Mouse (Mus musculus) left cerebral cortex, adult 18-20 months (tissue): ENCODE data around the gene Fbxo22. TPM values are rescaled to one million over a fixed set of nuclear protein-coding genes. Genes with fewer than 3 reads are reported as not detected.
"Not testable (repeated sequence)": the region's sequence is repeated elsewhere in the genome, so short reads cannot be mapped to it uniquely, and the experiment has no call there.

Experiments
- DNase-seq, 2 experiments: peaks; one replicate each; pipeline ENCODE4 v3.0.0; 2021 to 2022; ENCODE audit warnings: low spot score in 2 of 2, mixed read lengths in 1 of 2
- long read RNA-seq, 2 experiments: library from polyadenylated mRNA; stranded (forward); transcript quantifications; one replicate each; pipeline ENCODE4 v2.0.0; 2021
- total RNA-seq, 2 experiments: library from RNA; stranded (reverse); gene quantifications; 2 replicates each; pipeline ENCODE4 v1.2.3; 2021

Gene Fbxo22
- total RNA-seq, result 10 to 100 TPM; 43.9 to 45.7 TPM
- long read RNA-seq, experiment 1, transcript Fbxo22-201 (7 exons, 2,112 nt), result major isoform, 78 of 93 reads
- long read RNA-seq, experiment 1, partial matches to known transcripts, result 5 of 93 reads
- long read RNA-seq, experiment 1, other reads (novel, unspliced or antisense), result 6 of 93 reads
- long read RNA-seq, experiment 2, transcript Fbxo22-201 (7 exons, 2,112 nt), result major isoform, 49 of 57 reads
- long read RNA-seq, experiment 2, partial matches to known transcripts, result 1 of 57 reads
- long read RNA-seq, experiment 2, other reads (novel, unspliced or antisense), result 5 of 57 reads

GRCm38 (mm10) chr9:55208790-55209481 is at the start of gene Fbxo22:
Gene Fbxo22 (plus strand): TSS chr9:55208925.
- DNase-seq, result peak; percentile 82 to 88

DNA sequence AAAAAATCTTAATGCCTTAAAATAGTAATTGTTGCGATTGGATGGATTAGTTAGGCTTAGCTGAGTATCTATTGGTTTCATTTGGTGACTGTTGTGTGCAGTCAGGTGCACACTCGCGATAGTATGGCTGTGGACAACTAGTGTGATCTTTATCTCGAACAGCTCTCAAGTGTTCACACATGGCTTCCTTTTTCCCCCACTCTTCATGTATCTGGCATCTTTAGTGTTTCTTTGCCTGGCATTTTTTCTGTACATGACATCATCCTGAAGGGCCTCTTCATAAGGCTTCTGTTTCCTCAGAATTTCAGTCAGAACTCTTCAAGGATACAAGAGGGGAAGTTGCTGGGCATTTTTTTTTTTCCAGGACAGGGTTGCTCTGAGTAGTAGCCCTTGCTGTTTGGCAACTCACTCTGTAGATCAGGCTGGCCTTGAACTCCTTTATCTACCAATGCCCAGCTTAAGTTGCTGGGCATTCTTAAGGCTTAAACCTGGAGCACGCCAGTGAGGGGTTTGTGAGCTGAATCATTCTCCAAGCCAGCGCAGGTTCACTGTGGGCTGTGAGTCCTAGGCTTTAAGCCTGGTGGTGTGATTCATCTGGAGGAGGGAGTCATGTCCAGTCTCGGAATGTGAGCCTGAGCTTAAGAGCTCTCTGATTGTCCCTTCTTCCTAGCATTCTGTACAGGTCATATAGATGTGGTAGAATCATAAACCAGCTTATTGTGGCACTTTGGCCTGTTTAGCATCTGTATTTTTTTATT is 37.9 kb upstream of the Fbxo22 start:
- peak in 1 of 2 experiments; percentile 8 for DNase-seq

DNA sequence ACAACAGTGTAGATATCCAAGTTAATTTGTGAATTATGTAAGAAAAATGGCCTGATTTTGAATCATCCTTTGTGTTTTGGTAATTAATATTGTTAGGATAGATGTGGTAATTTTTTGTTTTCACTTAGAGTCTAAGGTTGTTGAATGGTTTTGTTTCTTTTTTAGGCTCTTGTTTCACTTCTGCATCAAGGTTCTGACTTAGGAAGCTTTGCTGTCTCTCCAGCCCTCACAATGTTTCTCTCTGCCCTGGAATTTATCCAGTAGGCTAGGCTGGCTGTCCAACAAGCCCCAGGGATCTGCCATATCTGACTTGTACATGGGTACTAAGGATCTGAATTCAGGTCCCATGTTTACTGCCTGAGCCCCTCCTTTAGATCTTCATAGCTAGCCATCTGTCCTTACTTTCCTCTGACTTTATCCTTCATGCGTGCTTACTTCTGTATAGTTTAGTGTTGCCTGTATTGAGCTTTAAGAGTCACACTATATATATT is 36.5 kb upstream of the Fbxo22 start:
- no peak for DNase-seq

DNA sequence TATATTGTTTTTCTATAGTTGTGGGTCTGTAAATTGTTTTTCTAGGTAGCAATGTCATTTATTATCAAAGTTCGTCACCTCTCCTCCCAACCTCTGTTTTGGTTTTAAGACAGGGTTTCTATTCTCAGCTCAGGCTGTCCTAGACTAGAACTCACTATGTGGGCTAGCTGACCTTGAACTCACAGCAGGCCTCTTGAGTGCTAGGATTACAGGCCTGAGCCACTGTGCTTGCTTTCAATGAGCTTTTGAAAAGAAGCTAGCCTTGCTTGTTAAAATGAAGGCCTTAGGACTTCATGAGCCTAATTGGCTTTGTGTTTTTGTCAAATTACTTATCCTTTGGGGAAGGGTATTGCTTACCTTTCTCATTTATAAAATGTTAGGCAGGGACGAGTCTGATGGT is 34.5 kb upstream of the Fbxo22 start:
- DNase-seq, result no peak

GRCm38 (mm10) chr9:55195876-55196275 is 12.8 kb upstream of the Fbxo22 start:
- no peak for DNase-seq

DNA sequence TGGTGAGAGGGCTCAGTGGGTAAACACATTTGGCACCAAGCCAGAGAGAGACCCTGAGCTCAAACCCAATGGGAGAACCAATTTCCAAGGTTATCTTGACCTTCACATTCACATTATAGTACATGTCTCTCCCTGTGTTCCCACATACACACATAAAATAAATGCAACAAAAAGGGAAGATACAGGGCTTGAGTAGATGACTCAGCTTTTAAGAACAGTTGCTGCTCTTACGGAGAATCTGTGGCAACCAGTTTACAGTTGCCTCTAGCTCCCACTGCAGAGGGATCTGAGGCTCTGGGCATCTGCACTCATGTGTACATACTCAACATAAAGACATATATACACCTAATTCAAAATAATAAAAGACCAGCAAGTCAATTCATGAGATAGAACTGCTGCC is 10.5 kb upstream of the Fbxo22 start:
- DNase-seq, result no peak

- DNase-seq, result peak; percentile 21 to 29
Measured at GRCm38 (mm10) chr9:55199348-55199747, 9.4 kb upstream of the Fbxo22 start.

GRCm38 (mm10) chr9:55208458-55208789 is 301 bp upstream of the Fbxo22 start:
- no peak for DNase-seq

DNA sequence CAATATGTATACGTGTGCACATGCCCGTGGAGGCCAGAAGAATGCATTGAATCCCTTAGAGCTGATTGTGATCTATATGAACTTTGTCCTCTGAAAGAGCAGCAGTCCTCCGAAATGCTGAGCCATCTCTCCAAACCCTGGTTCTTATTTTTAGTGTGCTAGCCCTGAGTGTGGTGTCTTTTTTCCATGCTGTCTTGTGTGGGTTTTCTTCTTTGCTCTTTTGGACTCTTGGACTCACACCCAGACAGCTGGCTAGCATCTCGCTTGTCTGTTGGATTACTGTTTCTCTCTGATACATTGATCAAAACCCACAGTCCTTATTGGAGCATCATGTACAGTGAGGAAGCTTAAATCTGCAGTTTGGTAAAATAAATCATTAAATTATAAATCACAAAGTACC is 2.9 kb downstream of the Fbxo22 start:
- DNase-seq, result no peak

GRCm38 (mm10) chr9:55213396-55213795 is 4.7 kb downstream of the Fbxo22 start:
- no peak for DNase-seq

DNA sequence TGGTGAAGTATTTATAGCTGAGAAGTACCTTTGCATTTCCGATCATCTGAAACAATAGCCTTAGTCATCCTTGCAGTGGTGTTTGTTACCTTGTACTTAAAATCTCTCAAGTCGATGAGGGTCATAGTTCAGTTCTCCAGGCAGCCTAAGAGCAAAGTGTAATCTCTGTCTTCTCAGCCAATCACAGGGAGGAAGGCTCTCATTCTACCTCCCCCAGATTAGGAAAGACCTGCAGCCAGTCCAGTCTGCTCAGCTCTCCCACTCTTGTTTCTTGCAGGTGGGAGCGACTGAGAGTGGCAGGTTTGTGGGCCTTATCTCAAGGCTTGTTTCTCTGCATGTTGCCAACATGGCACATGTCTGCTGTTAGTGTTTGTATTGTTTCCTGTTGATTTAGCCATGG is 6.3 kb downstream of the Fbxo22 start:
- DNase-seq, result no peak

GRCm38 (mm10) chr9:55215648-55216047 is 6.9 kb downstream of the Fbxo22 start:
- DNase-seq, result no peak

DNA sequence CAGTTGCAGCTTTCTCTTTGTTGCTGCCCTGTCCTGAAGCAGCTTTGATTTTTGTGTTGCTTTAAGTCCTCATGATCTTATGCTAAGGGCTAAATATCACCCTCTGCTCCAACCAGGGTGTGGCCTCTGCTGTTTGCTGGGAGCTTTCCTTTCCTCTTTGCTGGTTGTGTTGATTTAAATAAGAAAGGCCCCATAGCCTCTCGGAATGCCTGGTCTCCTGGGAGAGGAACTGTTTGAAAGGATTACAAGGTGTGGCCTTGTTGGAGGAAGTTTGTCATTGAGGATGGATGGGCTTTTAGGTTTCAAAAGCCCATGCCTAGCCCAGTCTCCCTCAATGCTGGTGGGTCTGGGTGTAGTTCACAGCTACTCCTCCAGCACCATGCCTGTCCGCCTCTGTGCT is 7.4 kb downstream of the Fbxo22 start:
- DNase-seq, result no peak

GRCm38 (mm10) chr9:55217381-55217780 is 8.7 kb downstream of the Fbxo22 start:
- DNase-seq, result no peak

DNA sequence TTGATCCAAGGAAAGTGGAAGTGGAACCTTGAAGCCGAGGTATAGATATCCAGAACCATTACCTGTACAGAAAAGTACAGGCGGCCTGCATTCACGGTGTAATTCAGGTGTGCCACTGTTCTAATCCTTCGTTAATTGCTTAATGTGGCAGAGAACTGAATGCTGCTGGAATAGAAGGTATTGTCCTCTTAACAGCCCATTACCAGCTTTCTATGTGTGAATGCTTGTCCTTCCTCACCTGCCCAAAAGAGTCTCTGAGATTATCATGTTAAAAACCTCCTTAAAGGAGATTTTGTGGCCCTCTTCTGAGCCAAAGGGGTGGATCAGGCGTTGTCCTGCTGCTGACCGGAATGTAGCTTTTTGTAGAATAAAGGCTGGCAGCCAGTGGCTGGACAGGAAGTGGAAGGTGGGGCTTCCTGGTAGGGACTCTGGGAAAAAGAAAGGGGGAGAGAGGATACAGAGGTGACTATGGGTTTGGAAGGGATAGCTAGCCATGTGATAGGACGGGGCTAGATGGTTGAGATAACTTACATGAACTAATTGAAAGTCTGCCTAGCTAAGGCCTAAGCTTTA is 16.5 kb downstream of the Fbxo22 start:
- no peak for DNase-seq

DNA sequence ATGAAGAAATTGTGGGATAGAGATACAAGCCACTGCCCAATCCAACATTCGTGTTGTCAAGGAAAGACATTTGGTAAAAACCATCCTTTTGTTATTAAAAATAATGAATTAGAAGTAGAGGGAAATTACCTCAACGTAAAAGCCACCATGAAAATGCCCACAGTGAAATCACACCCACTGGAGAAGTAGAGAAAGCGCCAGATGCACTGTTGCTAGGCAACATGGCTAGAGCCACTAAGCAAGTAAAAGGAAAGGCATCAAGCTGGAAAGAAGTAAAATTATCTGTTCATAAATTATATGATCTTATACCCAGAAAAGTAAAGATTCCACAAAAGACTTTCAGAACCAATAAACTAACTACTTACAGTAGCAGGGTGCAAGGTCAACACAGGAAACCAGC is 17.5 kb downstream of the Fbxo22 start:
- DNase-seq, result peak; percentile 25 to 43

DNA sequence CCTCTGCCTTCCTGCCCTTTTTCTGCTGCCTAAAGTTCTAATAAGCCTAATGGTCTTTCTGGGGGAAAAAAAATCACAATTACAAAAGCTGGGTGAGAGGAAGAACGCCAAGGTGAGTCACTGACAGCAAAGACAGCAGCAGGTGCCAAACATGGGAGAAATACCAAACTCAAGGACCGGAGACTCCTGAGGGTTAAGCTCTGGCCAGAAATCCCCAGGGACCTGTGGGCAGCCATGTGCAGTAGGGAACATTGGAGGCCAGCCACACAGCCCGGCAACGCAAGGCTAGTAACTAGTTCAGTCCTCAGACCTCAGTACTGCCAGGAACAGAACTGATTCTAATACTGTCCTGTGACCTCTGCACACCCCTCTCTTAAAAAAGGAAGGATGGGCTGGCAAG is 19.4 kb downstream of the Fbxo22 start:
- no peak for DNase-seq

- DNase-seq, result no peak
Measured at GRCm38 (mm10) chr9:55229010-55229409, 20.3 kb downstream of the Fbxo22 start.

GRCm38 (mm10) chr9:55231544-55231943 is 22.8 kb downstream of the Fbxo22 start:
- no peak for DNase-seq

GRCm38 (mm10) chr9:55232110-55232509 is 23.4 kb downstream of the Fbxo22 start:
- no peak for DNase-seq

GRCm38 (mm10) chr9:55232586-55232985 is 23.9 kb downstream of the Fbxo22 start:
- no peak for DNase-seq

DNA sequence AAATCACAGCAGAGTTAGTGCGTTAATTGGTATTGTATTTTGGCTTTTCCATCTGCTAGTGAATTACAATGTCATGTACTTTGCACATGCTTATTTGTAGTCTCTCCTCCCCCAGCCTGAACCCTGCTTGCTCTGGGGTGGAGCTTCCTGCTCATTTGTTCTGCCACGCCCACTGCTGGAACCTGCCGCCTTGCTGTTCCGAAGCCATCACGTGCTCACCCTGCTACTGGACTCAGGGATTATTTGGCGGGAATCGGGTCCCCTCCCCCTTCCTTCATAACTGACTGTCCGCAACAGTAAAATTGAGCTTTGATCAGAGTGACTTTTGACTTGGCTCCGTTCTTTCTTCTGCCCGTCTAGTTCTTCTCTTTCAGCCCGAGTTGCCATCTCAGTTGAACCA is 24.4 kb downstream of the Fbxo22 start:
- not testable (repeated sequence) for DNase-seq
